Mouse (Mus musculus): Measurements from ENCODE around the gene Dkk3. TPM values are rescaled to one million over a fixed set of nuclear protein-coding genes. Genes with fewer than 3 reads are reported as not detected.
A peak's percentile ranks its signal among the peaks of the same experiment; 100 is the strongest.

The Dkk3 gene
- total RNA-seq (2021), result 1 to 10 TPM; 1.9 to 2.0 TPM
- long read RNA-seq, experiment 1, partial matches to known transcripts, result 1 of 4 reads
- long read RNA-seq, experiment 1, other reads (novel, unspliced or antisense), result 3 of 4 reads
- long read RNA-seq, experiment 2, partial matches to known transcripts, result 0 of 6 reads
- long read RNA-seq, experiment 2, other reads (novel, unspliced or antisense), result 4 of 6 reads

GRCm38 (mm10) chr7:112158942-112159341 lies at the start of gene Dkk3:
Gene Dkk3, minus strand, starts transcription at chr7:112159057.
- DNase-seq, result peak; percentile 23

GRCm38 (mm10) chr7:112207717-112208116 lies 48.9 kb upstream of the Dkk3 start:
- DNase-seq, result no peak

DNA sequence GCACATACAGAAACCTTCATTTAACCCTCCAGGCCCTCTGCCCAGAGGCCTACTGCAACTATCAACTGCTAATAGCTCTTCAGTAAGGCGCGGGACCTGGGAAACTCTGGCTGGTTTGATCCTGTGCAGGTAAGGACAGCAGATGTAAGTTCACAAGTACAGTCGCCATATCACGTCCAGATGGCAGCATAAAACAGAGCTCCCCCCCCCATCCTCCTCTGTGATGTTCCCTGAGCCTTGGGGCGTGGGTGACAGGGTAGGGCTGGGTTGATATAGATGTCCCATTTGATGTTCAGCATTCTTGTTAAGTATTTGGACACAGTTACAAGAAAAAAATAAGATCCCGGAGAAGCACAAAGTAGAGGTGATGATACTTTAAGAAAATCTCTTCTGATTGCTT lies 46.7 kb upstream of the Dkk3 start:
- DNase-seq, result no peak

DNA sequence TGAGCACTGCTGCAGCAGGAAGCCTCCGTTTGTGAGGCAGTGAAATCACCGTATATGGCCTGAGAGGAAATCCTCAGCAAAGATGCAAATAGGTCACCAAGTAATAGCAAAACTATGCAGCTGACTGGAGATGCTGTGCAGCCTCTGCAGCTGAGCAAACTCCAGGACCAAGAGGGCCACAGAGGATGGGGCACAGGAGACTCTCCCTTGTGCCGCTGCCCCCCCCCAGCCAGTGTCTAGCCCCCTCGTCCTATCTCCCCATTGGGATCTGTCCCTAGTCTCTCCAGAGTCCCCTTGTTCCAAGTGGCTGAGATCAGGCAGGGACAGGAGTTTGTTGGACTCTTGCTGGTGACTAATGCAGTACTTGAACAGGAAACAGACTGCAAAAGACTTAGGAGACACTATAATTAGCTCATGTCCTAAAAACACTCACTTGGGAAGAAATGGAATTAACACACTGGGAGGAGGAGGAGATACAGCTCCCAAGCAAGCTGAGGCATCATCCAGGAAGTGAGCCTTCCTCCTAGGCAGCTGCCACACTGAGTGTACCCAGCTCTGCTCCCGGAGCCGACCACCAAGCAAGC lies 45.6 kb upstream of the Dkk3 start:
- DNase-seq, result no peak

DNA sequence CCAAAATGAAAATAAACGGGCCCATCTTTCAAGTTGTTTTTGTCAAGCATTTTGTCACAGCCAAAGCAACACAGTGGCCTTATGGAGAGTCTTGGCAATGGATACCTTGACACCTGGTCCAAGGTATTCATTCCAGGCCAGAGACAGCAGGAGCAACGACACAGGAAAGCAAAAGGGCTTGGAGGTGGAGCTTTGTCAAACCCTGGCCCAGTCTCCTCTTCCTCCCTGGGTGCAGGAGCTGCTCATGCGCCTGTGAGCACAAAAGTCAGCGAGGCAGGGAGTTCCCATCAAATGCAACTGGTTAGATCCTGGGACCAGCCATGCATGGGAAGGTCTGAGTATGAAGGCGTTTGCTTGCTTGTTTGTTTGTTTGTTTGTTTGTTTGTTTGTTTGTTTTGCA lies 45.1 kb upstream of the Dkk3 start:
- DNase-seq, result no peak

GRCm38 (mm10) chr7:112202843-112203242 lies 44.0 kb upstream of the Dkk3 start:
- no peak for DNase-seq

- DNase-seq, result no peak
Measured at GRCm38 (mm10) chr7:112202194-112202593, 43.3 kb upstream of the Dkk3 start.

- DNase-seq, result no peak
Measured at GRCm38 (mm10) chr7:112200761-112201160, 41.9 kb upstream of the Dkk3 start.

GRCm38 (mm10) chr7:112199343-112199742 lies 40.5 kb upstream of the Dkk3 start:
- no peak for DNase-seq

GRCm38 (mm10) chr7:112197461-112197860 lies 38.6 kb upstream of the Dkk3 start:
- no peak for DNase-seq

GRCm38 (mm10) chr7:112194286-112194685 lies 35.4 kb upstream of the Dkk3 start:
- DNase-seq, result peak; percentile 69

GRCm38 (mm10) chr7:112192778-112193177 lies 33.9 kb upstream of the Dkk3 start:
- DNase-seq, result no peak

- peak; percentile 87 for DNase-seq
Measured at GRCm38 (mm10) chr7:112192237-112192636, 33.4 kb upstream of the Dkk3 start.

- no peak for DNase-seq
Measured at GRCm38 (mm10) chr7:112187536-112188459, 28.9 kb upstream of the Dkk3 start.

DNA sequence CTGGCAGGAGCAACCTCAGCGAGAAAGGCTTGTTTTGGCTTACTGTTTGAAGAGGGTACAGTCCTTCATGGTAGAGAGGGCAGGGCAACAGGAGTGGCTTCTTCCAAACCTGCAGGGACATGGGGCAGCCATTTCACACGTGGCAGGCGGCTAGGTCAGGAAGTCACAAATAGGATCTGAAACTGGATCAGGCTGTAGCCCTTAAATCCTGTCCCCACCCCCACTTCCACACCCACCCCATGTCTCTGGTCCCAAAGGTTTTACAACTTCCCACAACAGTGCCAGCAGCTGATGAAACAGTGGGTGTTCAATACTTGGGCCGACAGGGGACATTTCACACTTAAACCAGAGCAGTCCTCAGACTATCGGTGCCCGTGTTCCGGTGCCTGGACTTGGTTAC lies 28.0 kb upstream of the Dkk3 start:
- no peak for DNase-seq

- DNase-seq, result peak; percentile 87
Measured at GRCm38 (mm10) chr7:112185226-112185745, 26.4 kb upstream of the Dkk3 start.

DNA sequence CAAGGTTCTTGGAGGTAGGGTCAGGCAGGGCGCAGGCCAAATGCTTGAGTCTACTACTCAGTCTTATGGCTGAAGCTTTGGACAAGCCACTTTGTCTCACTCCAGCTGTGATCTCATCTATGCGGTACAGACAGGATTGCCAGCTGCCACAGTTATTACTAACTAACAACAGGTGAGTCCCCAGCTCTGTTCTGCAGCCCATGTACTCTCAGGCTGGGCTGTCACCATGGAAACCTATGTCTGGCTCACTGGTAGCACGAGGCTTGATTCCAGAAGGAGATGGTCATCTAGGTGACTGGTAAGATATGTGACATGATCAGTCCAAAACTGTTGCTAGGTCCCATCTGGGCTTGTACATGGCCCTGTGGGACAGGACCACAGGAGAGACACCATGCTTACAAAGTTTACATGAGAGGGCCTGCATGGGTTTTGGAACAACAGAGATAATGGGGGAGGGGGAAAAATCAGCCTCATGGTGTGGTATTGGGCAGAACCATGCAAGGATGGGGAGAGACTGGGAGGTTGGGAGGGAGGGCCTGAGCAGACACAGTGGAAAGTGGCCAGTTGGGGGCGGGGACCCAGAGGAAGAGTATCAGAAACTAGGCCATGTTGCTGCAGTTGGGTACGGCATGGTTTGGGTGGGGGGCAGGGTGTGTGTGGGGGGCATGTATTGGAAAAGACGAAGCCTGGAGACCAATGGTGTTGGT lies 25.8 kb upstream of the Dkk3 start:
- no peak for DNase-seq

DNA sequence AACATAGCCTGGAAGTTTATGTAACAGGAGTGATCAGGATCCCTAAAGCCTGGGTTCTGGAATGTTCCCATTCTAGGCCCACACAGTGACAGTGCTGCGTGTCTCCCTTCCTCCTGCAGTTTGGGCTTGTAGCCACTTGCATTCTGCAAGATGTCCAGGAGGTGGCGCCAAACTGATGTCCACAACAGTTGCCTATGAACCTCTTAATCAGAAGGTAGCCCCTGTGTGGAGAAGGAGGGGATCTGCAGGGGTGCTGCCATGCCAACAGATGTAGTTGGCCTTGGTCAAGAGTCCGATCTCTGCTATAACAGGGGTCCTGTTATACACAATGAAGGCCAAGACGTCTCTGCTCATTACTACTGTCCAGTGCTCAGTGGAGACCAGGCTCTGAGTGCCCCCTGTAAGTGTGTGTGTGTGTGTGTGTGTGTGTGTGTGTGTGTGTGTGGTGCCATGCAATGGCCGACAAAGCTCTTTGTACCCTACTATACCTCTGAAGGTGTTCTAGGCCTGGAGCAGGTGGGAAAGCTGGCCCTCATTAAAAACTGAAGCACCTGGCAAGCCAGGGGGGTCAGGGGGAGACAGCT lies 24.5 kb upstream of the Dkk3 start:
- peak; percentile 79 for DNase-seq

- DNase-seq, result peak; percentile 71
Measured at GRCm38 (mm10) chr7:112180235-112180705, 21.4 kb upstream of the Dkk3 start.

DNA sequence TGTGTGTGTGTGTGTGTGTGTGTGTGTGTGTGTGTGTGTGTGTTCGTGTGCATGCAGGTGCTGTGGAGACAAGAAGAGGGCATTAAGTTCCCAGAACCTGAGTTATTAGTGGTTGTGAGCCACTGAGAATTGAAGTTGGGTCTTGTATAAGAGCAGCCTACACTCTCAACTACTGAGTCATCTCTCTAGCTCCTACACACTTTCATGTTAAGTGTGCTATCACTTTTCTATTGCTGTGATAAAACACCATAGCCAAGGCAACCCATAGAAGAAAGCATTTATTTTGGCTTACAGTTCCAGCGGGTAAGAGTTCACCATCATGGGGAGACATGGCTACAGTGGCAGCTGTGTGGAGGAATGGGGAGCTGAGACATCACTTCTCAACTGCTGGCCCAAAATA lies 17.8 kb upstream of the Dkk3 start:
- DNase-seq, result no peak

DNA sequence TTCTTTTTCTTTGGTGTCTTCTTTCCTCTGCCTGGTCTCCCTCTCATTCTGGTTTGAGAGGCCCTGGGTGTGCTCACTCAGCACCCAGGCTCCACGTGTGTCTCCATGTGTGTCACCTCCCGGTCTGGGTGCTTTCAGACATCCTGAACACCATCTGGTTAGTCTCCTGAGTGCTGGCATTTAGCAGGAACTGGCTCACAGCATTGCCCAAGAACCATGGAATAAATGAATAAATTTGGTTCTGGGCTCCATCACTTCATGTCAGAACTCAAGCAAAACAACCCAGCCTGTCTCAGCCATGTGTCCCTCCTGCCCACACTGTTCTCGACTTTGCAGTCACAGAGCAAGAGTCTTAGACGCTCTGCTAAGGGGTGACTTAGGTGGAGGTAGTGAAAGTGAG lies 13.8 kb upstream of the Dkk3 start:
- DNase-seq, result no peak
